Comparison of ENCODE assay signal across 12 mouse cellular contexts in the genomic region with DNA sequence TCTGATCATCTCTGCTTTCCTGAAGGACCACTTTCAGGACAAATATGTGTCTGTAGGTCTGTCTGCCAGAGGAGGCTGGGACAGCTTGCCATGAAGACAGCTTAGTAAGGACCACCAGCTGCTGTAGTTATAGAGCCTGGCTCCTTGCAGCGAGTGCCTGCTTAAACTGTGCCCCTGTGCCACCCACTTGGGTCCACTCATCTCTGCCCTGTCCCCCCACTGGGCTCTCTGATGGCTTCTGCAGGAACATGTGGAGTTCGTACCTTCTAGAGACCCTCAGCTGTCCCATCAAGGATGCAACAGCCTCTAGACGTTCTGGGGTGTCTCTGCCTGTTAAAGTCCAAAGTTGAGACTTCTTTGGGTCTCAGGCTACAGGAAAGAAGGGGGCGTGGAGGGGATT. TPM values are rescaled to one million over a fixed set of nuclear protein-coding genes. Genes with fewer than 3 reads are reported as not detected.
DNase-seq lines count a peak whose midpoint lies in the region; ATAC-seq and TF ChIP-seq lines count a peak whose summit lies in the region.
"Had no signal": no experiment of that assay in that cellular context is flagged by ENCODE, and none has a peak within 500 bp of the region (broad histone marks: within the 10 kb centered on the region; RNA-seq: fewer than 3 reads in every experiment).

No protein-coding gene starts in this region.

- H3K4me3 ChIP-seq in kidney, adult 2 months (ENCODE audit: insufficient read depth, low read depth, low read length): peak overlapping the region; percentile 32; the same call in 1 of the 2 replicates
- H3K4me3 ChIP-seq in embryonic facial prominence, embryonic 13.5 days: peak overlapping the region; percentile 99
- peak overlapping the region; percentile 34 for H3K4me3 ChIP-seq in intestine, embryonic 15.5 days (replicated peaks)
- H3K4me3 ChIP-seq in midbrain, postnatal 0 days (ENCODE audit: low read depth, low read length): peak overlapping the region; percentile 41

- DNase-seq in kidney, adult 2 months: no peak
- no peak for DNase-seq in kidney, adult 9 months
- DNase-seq in midbrain, postnatal 0 days (ENCODE audit: low spot score): no peak
- no peak for DNase-seq in testis, postnatal 14 days (ENCODE audit: low spot score)
- DNase-seq: thymus, postnatal 36 days had no signal

- TF ChIP-seq POLR2A in kidney, adult 2 months (IDR thresholded peaks at IDR 0.05; ENCODE audit: low read depth, low read length): no peak

- ATAC-seq in embryonic facial prominence, embryonic 13.5 days (ENCODE audit: insufficient number of reproducible peaks, insufficient read depth, low FRiP score, low TSS enrichment, low read depth): no peak
- ATAC-seq in intestine, embryonic 15.5 days: no peak; the same call in 1 of the 2 replicates
- ATAC-seq in midbrain, postnatal 0 days (ENCODE audit: low FRiP score): no peak
- no peak for ATAC-seq in megakaryocyte, adult 5-6 weeks (ENCODE audit: poor library complexity, severe bottlenecking)
- no peak for ATAC-seq in erythroid progenitor cell, adult 5-6 weeks (replicated peaks; ENCODE audit: low FRiP score, poor library complexity, severe bottlenecking)

- 68% methylated on average over 4 of the region's 4 CpGs for WGBS in kidney, adult 2 months
- WGBS in embryonic facial prominence, embryonic 13.5 days: 22% methylated on average over 4 of the region's 4 CpGs
- WGBS in intestine, embryonic 15.5 days: 39% methylated on average over 4 of the region's 4 CpGs
- 31% methylated on average over 4 of the region's 4 CpGs for WGBS in midbrain, postnatal 0 days

- no peaks in the 10 kb centered on the region for H3K27me3 ChIP-seq in kidney, adult 2 months (replicated peaks; ENCODE audit: control insufficient read depth, insufficient read depth, low read length)
- no peaks in the 10 kb centered on the region for H3K27me3 ChIP-seq in embryonic facial prominence, embryonic 13.5 days
- H3K27me3 ChIP-seq in intestine, embryonic 15.5 days (replicated peaks): no peaks in the 10 kb centered on the region
- H3K27me3 ChIP-seq in midbrain, postnatal 0 days (ENCODE audit: insufficient read depth, low read length): no peaks in the 10 kb centered on the region

- H3K9ac ChIP-seq in embryonic facial prominence, embryonic 13.5 days: peak overlapping the region; percentile 80
- peak overlapping the region; percentile 51 for H3K9ac ChIP-seq in intestine, embryonic 15.5 days
- H3K9ac ChIP-seq in midbrain, postnatal 0 days (replicated peaks; ENCODE audit: low read length, poor library complexity, severe bottlenecking): peak overlapping the region; percentile 56; the same call in 1 of the 2 replicates

- H3K4me1 ChIP-seq in kidney, adult 2 months (ENCODE audit: control insufficient read depth, insufficient read depth, low read length): peaks cover 9% of the 10 kb centered on the region; the same call in 1 of the 2 replicates
- peaks cover 90% of the 10 kb centered on the region for H3K4me1 ChIP-seq in embryonic facial prominence, embryonic 13.5 days
- peaks cover 78% of the 10 kb centered on the region for H3K4me1 ChIP-seq in intestine, embryonic 15.5 days (replicated peaks)
- H3K4me1 ChIP-seq in midbrain, postnatal 0 days (ENCODE audit: insufficient read depth, low read length): peaks cover 14% of the 10 kb centered on the region

- H3K9me3 ChIP-seq in embryonic facial prominence, embryonic 13.5 days: no peaks in the 10 kb centered on the region
- no peaks in the 10 kb centered on the region for H3K9me3 ChIP-seq in intestine, embryonic 15.5 days
- no peaks in the 10 kb centered on the region for H3K9me3 ChIP-seq in midbrain, postnatal 0 days (ENCODE audit: low read length)
- H3K9me3 ChIP-seq: G1E had no signal

- peak overlapping the region; percentile 77 for H3K4me2 ChIP-seq in embryonic facial prominence, embryonic 13.5 days
- peak overlapping the region; percentile 80 for H3K4me2 ChIP-seq in intestine, embryonic 15.5 days (replicated peaks)
- H3K4me2 ChIP-seq in midbrain, postnatal 0 days (ENCODE audit: low read depth, low read length, poor library complexity, severe bottlenecking): peak overlapping the region; percentile 77

- no peak for TF ChIP-seq CTCF in kidney, adult 2 months (conservative IDR thresholded peaks at IDR 0.05; ENCODE audit: insufficient read depth, insufficient read length, low read depth, low read length)
- no peak for TF ChIP-seq CTCF in midbrain, postnatal 0 days (IDR thresholded peaks at IDR 0.05)

- peak overlapping the region; percentile 26; the same call in 1 of the 2 replicates for H3K27ac ChIP-seq in kidney, adult 2 months (ENCODE audit: insufficient read depth, low read depth, low read length)
- peak overlapping the region; percentile 98 for H3K27ac ChIP-seq in embryonic facial prominence, embryonic 13.5 days
- H3K27ac ChIP-seq in intestine, embryonic 15.5 days: peak overlapping the region; percentile 94
- H3K27ac ChIP-seq in midbrain, postnatal 0 days (ENCODE audit: low read depth, low read length): peak overlapping the region; percentile 60

- H3K36me3 ChIP-seq in kidney, adult 2 months (ENCODE audit: control insufficient read depth, insufficient read depth, low read length): no peaks in the 10 kb centered on the region
- H3K36me3 ChIP-seq in embryonic facial prominence, embryonic 13.5 days: peaks cover 45% of the 10 kb centered on the region
- H3K36me3 ChIP-seq in intestine, embryonic 15.5 days: no peaks in the 10 kb centered on the region
- 0 out of 2 replicates have a peak, but pooled peaks cover 4% of the 10 kb centered on the region for H3K36me3 ChIP-seq in midbrain, postnatal 0 days (ENCODE audit: insufficient read depth, low read length)
- H3K36me3 ChIP-seq: G1E had no signal

RNA-seq across cellular contexts. Expression of gene Ephb3, which starts 6.9 kb away (rescaled TPM):
- polyA plus RNA-seq in kidney, adult 2 months (2012; rRNA removed): 5.5 and 6.8 TPM in 2 replicates
- polyA plus RNA-seq in embryonic facial prominence, embryonic 13.5 days (2015; fragmentation: Nextera tagmentation; extraction: Ambion mirVana): 71.4 and 72.9 TPM in 2 replicates
- 11.9 and 12.3 TPM in 2 replicates for polyA plus RNA-seq in intestine, embryonic 15.5 days (2015; fragmentation: Nextera tagmentation; extraction: Ambion mirVana)
- total RNA-seq in midbrain, postnatal 0 days (2014; rRNA removed): 20.1 and 20.5 TPM in 2 replicates
- polyA plus RNA-seq in midbrain, postnatal 0 days (2015; fragmentation: Nextera tagmentation; extraction: Ambion mirVana): 9.0 and 9.5 TPM in 2 replicates
- total RNA-seq in megakaryocyte, adult 5-6 weeks (2015): not detected in 2 replicates
- total RNA-seq in megakaryocyte, adult 5-6 weeks (2017): 0.16 TPM in 1 of 2 replicates, not detected in the other
- not detected in 2 replicates for total RNA-seq in erythroid progenitor cell, adult 5-6 weeks (2015; ENCODE audit: low replicate concordance)
- total RNA-seq in erythroid progenitor cell, adult 5-6 weeks (2017; ENCODE audit: low replicate concordance): not detected in 2 replicates
- polyA plus RNA-seq: G1E had no signal

RNA-seq across cellular contexts. Expression of gene Teddm3, which starts 57.7 kb away (rescaled TPM):
- 0.12 TPM in 1 of 2 replicates, not detected in the other for polyA plus RNA-seq in kidney, adult 2 months (2012; rRNA removed)
- polyA plus RNA-seq in embryonic facial prominence, embryonic 13.5 days (2015; fragmentation: Nextera tagmentation; extraction: Ambion mirVana): not detected in 2 replicates
- 0.16 TPM in 1 of 2 replicates, not detected in the other for polyA plus RNA-seq in intestine, embryonic 15.5 days (2015; fragmentation: Nextera tagmentation; extraction: Ambion mirVana)
- 0.11 TPM in 1 of 2 replicates, not detected in the other for total RNA-seq in midbrain, postnatal 0 days (2014; rRNA removed)
- 0.33 and 0.37 TPM in 2 replicates for polyA plus RNA-seq in midbrain, postnatal 0 days (2015; fragmentation: Nextera tagmentation; extraction: Ambion mirVana)
- not detected in 2 replicates for total RNA-seq in megakaryocyte, adult 5-6 weeks (2015)
- total RNA-seq in megakaryocyte, adult 5-6 weeks (2017): not detected in 2 replicates
- not detected in 2 replicates for total RNA-seq in erythroid progenitor cell, adult 5-6 weeks (2015; ENCODE audit: low replicate concordance)
- not detected in 2 replicates for total RNA-seq in erythroid progenitor cell, adult 5-6 weeks (2017; ENCODE audit: low replicate concordance)
- total RNA-seq: hematopoietic stem cell, adult 5-6 weeks; neutrophil, adult 5-6 weeks had no signal
- polyA plus RNA-seq: G1E had no signal

Comparison
In these comparisons a context has a peak if more than half of its experiments do, and no peak if none do; other contexts are left out.
1. H3K27ac ChIP-seq: peak in every context shown above with its lines; median percentile 98 in embryonic facial prominence, embryonic 13.5 days; 94 in intestine, embryonic 15.5 days; 60 in midbrain, postnatal 0 days; 26 in kidney, adult 2 months.
2. H3K4me3 ChIP-seq: peak in every context shown above with its lines; median percentile 99 in embryonic facial prominence, embryonic 13.5 days; 41 in midbrain, postnatal 0 days; 34 in intestine, embryonic 15.5 days; 32 in kidney, adult 2 months.